Mouse (Mus musculus) monocyte, adult 2 months (primary cell): ENCODE measurements around the gene Rab40b.

ENCODE experiments used
- DNase-seq, 2 experiments: peaks; one replicate each; pipeline ENCODE4 v3.0.0; 2022; ENCODE audit warnings: low spot score in 2 of 2, low read depth in 1 of 2

Rab40b gene

GRCm38 (mm10) chr11:121387750-121388553, at the start of gene Rab40b:
Gene Rab40b, minus strand, starts transcription at chr11:121388251.
- DNase-seq = peak in 1 of 2 experiments; percentile 2

- no peak for DNase-seq
Observed at GRCm38 (mm10) chr11:121437236-121437635, 49.2 kb upstream of the Rab40b start.

- peak; percentile 48 to 63 for DNase-seq
Observed at GRCm38 (mm10) chr11:121434156-121435155, 46.4 kb upstream of the Rab40b start, which contains the start of gene Fn3k. Gene Fn3k, plus strand, starts transcription at chr11:121434913.

GRCm38 (mm10) chr11:121433397-121433796, 45.3 kb upstream of the Rab40b start:
- no peak for DNase-seq

GRCm38 (mm10) chr11:121421553-121422173, 33.6 kb upstream of the Rab40b start:
- no peak for DNase-seq

GRCm38 (mm10) chr11:121420830-121421552, 32.9 kb upstream of the Rab40b start, which contains the start of gene Fn3krp:
Gene Fn3krp, plus strand, starts transcription at chr11:121421401.
- DNase-seq = peak; percentile 92 to 96

GRCm38 (mm10) chr11:121420379-121420778, 32.3 kb upstream of the Rab40b start:
- DNase-seq = no peak

GRCm38 (mm10) chr11:121418932-121419331, 30.9 kb upstream of the Rab40b start:
- DNase-seq = no peak

- no peak for DNase-seq
Observed at GRCm38 (mm10) chr11:121417971-121418370, 29.9 kb upstream of the Rab40b start.

GRCm38 (mm10) chr11:121415351-121415750, 27.3 kb upstream of the Rab40b start:
- no peak for DNase-seq

- no peak for DNase-seq
Observed at GRCm38 (mm10) chr11:121414762-121415161, 26.7 kb upstream of the Rab40b start.

- no peak for DNase-seq
Observed at GRCm38 (mm10) chr11:121407366-121408155, 19.5 kb upstream of the Rab40b start.

GRCm38 (mm10) chr11:121392405-121392804, 4.4 kb upstream of the Rab40b start:
- no peak for DNase-seq

GRCm38 (mm10) chr11:121390793-121391192, 2.7 kb upstream of the Rab40b start:
- DNase-seq = no peak

- DNase-seq = no peak
Observed at GRCm38 (mm10) chr11:121388554-121388945, 499 bp upstream of the Rab40b start.

GRCm38 (mm10) chr11:121380294-121380693, 7.8 kb downstream of the Rab40b start:
- no peak for DNase-seq

- DNase-seq = no peak
Observed at GRCm38 (mm10) chr11:121378644-121379043, 9.4 kb downstream of the Rab40b start.

- no peak for DNase-seq
Observed at GRCm38 (mm10) chr11:121373305-121373704, 14.7 kb downstream of the Rab40b start.

- DNase-seq = no peak
Observed at GRCm38 (mm10) chr11:121370337-121370994, 17.6 kb downstream of the Rab40b start.
